ENCODE assay signal across 8 mouse cellular contexts in the genomic region with DNA sequence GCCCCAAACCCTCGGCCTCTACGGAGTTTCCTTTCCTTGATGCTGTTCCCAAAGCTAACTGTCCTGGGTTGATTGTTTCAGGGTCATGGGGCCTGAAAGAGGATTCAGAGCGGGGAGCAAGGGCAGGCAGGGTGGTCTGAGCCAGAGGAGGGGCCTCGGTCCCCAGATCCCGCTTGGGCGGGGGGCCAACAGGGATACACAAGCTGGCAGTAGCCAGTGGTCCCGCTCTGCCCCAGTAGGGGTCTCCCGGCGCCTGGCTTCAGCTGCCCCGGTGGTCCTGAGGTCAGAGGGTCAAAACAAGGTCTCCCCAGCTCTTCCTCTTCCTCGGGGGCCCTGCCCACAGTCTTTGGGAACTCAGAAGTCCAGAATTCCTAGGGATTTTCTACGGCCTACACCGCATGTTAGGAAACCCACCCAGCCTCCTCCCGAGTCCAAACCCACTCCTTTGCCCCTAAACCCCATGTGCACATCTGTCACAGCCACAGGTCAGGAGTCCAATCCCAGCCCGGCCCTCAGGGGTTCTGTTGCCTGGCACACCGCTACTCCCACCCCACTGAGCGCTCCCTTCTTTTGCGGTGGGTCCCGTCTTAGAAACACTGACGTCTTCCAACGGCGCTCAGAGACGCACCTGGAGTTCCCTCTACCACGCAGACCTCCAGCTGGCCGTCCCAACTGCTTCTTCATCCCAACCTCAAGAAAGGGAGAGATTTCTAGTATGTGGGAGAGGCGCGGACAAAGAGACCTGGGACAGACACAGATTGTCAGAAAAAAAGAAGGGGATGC. TPM values are rescaled to one million over a fixed set of nuclear protein-coding genes. Genes with fewer than 3 reads are reported as not detected.
DNase-seq lines count a peak whose midpoint lies in the region; ATAC-seq and TF ChIP-seq lines count a peak whose summit lies in the region.

No protein-coding gene starts in this region.

- intact Hi-C loops in left cerebral cortex, postnatal 4 days (cut with DNase I): no loop called here
- intact Hi-C loops in left cerebral cortex, postnatal 25 days (cut with DNase I): no loop called here
- intact Hi-C loops in left cerebral cortex, postnatal 36 days (cut with DNase I): no loop called here

- WGBS in hindbrain, embryonic 16.5 days: under 1% methylated on average over 25 of the region's 27 CpGs

- H3K79me2 ChIP-seq in myocyte (ENCODE audit: control insufficient read depth, insufficient read depth): no peaks in the 10 kb centered on the region

- no peaks in the 10 kb centered on the region for H3K9me3 ChIP-seq in hindbrain, embryonic 16.5 days (ENCODE audit: control insufficient read depth, low read length)

- no peak for ATAC-seq in hindbrain, embryonic 16.5 days

- H3K36me3 ChIP-seq in hindbrain, embryonic 16.5 days (ENCODE audit: control insufficient read depth, insufficient read depth, low read length): no peaks in the 10 kb centered on the region
- no peaks in the 10 kb centered on the region for H3K36me3 ChIP-seq in myocyte (ENCODE audit: control insufficient read depth, insufficient read depth)

- DNase-seq in left cerebral cortex, postnatal 4 days: peak; percentile 81
- no peak for DNase-seq in left cerebral cortex, postnatal 25 days (ENCODE audit: low spot score in 2 of 2)
- DNase-seq in embryo, embryonic 9.5 days (ENCODE audit: extremely low spot score): peak; percentile 84
- DNase-seq in left cerebral cortex, postnatal 36 days (ENCODE audit: low spot score in 2 of 2): no peak
- DNase-seq in cerebellum, adult 18-20 months: no peak
- no peak for DNase-seq in thymus, postnatal 25 days

- H3ac ChIP-seq in myocyte (ENCODE audit: control insufficient read depth, insufficient read length): no peak overlapping the region

- no peak for TF ChIP-seq POLR2A in myocyte (IDR thresholded peaks at IDR 0.05; ENCODE audit: insufficient read length, low read depth)

- H3K27me3 ChIP-seq in hindbrain, embryonic 16.5 days (replicated peaks; ENCODE audit: control insufficient read depth, insufficient read depth, low read length): peaks cover 19% of the 10 kb centered on the region
- no peaks in the 10 kb centered on the region for H3K27me3 ChIP-seq in myocyte (ENCODE audit: control insufficient read depth, insufficient read depth, insufficient read length)

- H3K9ac ChIP-seq in hindbrain, embryonic 16.5 days (ENCODE audit: low read depth, low read length): peak overlapping the region; percentile 4; the same call in 1 of the 2 replicates

- peak overlapping the region; percentile 6; the same call in 1 of the 2 replicates for H3K27ac ChIP-seq in hindbrain, embryonic 16.5 days (ENCODE audit: low read depth, low read length)

- peak overlapping the region; percentile 38 for H3K4me3 ChIP-seq in hindbrain, embryonic 16.5 days (ENCODE audit: low read length)
- H3K4me3 ChIP-seq in myocyte: peak overlapping the region; percentile 37

- H3K4me2 ChIP-seq in hindbrain, embryonic 16.5 days (ENCODE audit: low read length): peak overlapping the region; percentile 63
- peak overlapping the region; percentile 100 for H3K4me2 ChIP-seq in myocyte (ENCODE audit: low read depth)

- peaks cover 27% of the 10 kb centered on the region for H3K4me1 ChIP-seq in hindbrain, embryonic 16.5 days (ENCODE audit: control insufficient read depth, insufficient read depth, low read depth, low read length)

TF ChIP-seq in myocyte, 11 proteins besides CTCF, POLR2A, EP300 and RAD21:
- TF ChIP-seq POLR2AphosphoS2 (IDR thresholded peaks at IDR 0.05; ENCODE audit: insufficient read length, low read depth): no peak

RNA-seq across cellular contexts. Expression of a gene that starts 1.0 kb away (rescaled TPM):
- total RNA-seq in left cerebral cortex, postnatal 4 days (2021): 1 to 10 TPM; 2.8 to 4.1 TPM
- 1 to 10 TPM; 2.2 to 2.3 TPM for total RNA-seq in left cerebral cortex, postnatal 25 days (2021)
- 1.8 and 2.1 TPM in 2 replicates for polyA plus RNA-seq in hindbrain, embryonic 16.5 days (2015; fragmentation: Nextera tagmentation; extraction: Ambion mirVana)
- 1.00 TPM for polyA plus RNA-seq in myocyte (2012; fragmentation: generic; extraction: Trizol)
- 1 to 10 TPM; 1.9 to 2.9 TPM for total RNA-seq in left cerebral cortex, postnatal 36 days (2021)

RNA-seq across cellular contexts. Expression of a gene that starts 13.4 kb away (rescaled TPM):
- total RNA-seq in left cerebral cortex, postnatal 4 days (2021): not detected
- under 1 TPM; 0.11 to 0.18 TPM for total RNA-seq in left cerebral cortex, postnatal 25 days (2021)
- polyA plus RNA-seq in hindbrain, embryonic 16.5 days (2015; fragmentation: Nextera tagmentation; extraction: Ambion mirVana): 0.03 and 0.09 TPM in 2 replicates
- 0.10 TPM for polyA plus RNA-seq in myocyte (2012; fragmentation: generic; extraction: Trizol)
- under 1 TPM; 0.15 to 0.20 TPM for total RNA-seq in left cerebral cortex, postnatal 36 days (2021)

RNA-seq across cellular contexts. Expression of a gene that starts 19.0 kb away (rescaled TPM):
- 1 to 10 TPM in 1 of 2 experiments, under 1 TPM in 1; 0.56 to 1.1 TPM for total RNA-seq in left cerebral cortex, postnatal 4 days (2021)
- total RNA-seq in left cerebral cortex, postnatal 25 days (2021): 1 to 10 TPM in 1 of 2 experiments, under 1 TPM in 1; 0.99 to 1.1 TPM
- polyA plus RNA-seq in hindbrain, embryonic 16.5 days (2015; fragmentation: Nextera tagmentation; extraction: Ambion mirVana): 0.79 and 0.81 TPM in 2 replicates
- 0.77 TPM for polyA plus RNA-seq in myocyte (2012; fragmentation: generic; extraction: Trizol)
- total RNA-seq in left cerebral cortex, postnatal 36 days (2021): 1 to 10 TPM in 1 of 2 experiments, under 1 TPM in 1; 0.94 to 1.1 TPM

RNA-seq across cellular contexts. Expression of a gene that starts 29.2 kb away (rescaled TPM):
- total RNA-seq in left cerebral cortex, postnatal 4 days (2021): 10 to 100 TPM; 65.3 to 65.5 TPM
- 10 to 100 TPM; 56.0 to 57.1 TPM for total RNA-seq in left cerebral cortex, postnatal 25 days (2021)
- 108 and 113 TPM in 2 replicates for polyA plus RNA-seq in hindbrain, embryonic 16.5 days (2015; fragmentation: Nextera tagmentation; extraction: Ambion mirVana)
- 280 TPM for polyA plus RNA-seq in myocyte (2012; fragmentation: generic; extraction: Trizol)
- total RNA-seq in left cerebral cortex, postnatal 36 days (2021): 10 to 100 TPM; 54.9 to 60.1 TPM

RNA-seq across cellular contexts. Expression of a gene that starts 29.5 kb away (rescaled TPM):
- not detected for total RNA-seq in left cerebral cortex, postnatal 4 days (2021)
- not detected for total RNA-seq in left cerebral cortex, postnatal 25 days (2021)
- not detected in 2 replicates for polyA plus RNA-seq in hindbrain, embryonic 16.5 days (2015; fragmentation: Nextera tagmentation; extraction: Ambion mirVana)
- polyA plus RNA-seq in myocyte (2012; fragmentation: generic; extraction: Trizol): not detected
- not detected for total RNA-seq in left cerebral cortex, postnatal 36 days (2021)

Comparison
In these comparisons a context has a peak if more than half of its experiments do, and no peak if none do; other contexts are left out.
1. DNase-seq: peak in left cerebral cortex, postnatal 4 days (single experiment) and embryo, embryonic 9.5 days (single experiment); none in left cerebral cortex, postnatal 25 days (0 of 2), left cerebral cortex, postnatal 36 days (0 of 2), cerebellum, adult 18-20 months (0 of 2) and thymus, postnatal 25 days (single experiment).